Mouse (Mus musculus) splenic B cell, adult 2 months (primary cell): ENCODE data around the gene Mnt.
"Not testable (repeated sequence)": the region's sequence is repeated elsewhere in the genome, so short reads cannot be mapped to it uniquely, and the experiment has no call there.

Source experiments
- DNase-seq: peaks from one replicate; pipeline ENCODE4 v3.0.0-alpha.2; 2011; ENCODE audit warnings: low read depth, low spot score
- H3K27me3 ChIP-seq: 2 replicates; pipeline ENCODE4 v1.6.1; 2012; ENCODE audit warnings: mild to moderate bottlenecking, low read length, moderate library complexity, mixed read lengths; ENCODE audit not compliant: control insufficient read depth, poor library complexity, insufficient read depth, severe bottlenecking
- H3K36me3 ChIP-seq: 2 replicates; pipeline ENCODE4 v1.6.1; 2012; ENCODE audit warnings: mild to moderate bottlenecking, low read length, moderate library complexity, mixed read lengths; ENCODE audit not compliant: control insufficient read depth, poor library complexity, insufficient read depth, severe bottlenecking

The Mnt gene

GRCm38 (mm10) chr11:74830256-74831161 is at the start of gene Mnt:
Gene Mnt (plus strand): TSS chr11:74830920.
- no peaks in the 10 kb centered on the region for H3K36me3 ChIP-seq
- DNase-seq: peak; percentile 96
- H3K27me3 ChIP-seq: no peaks in the 10 kb centered on the region

GRCm38 (mm10) chr11:74792874-74793273 is 37.8 kb upstream of the Mnt start:
- Histone ChIP-seq H3K36me3 (peaks cover 6% of the 10 kb centered on the region), H3K27me3 (no peaks in the 10 kb centered on the region)
- DNase-seq: no peak

- Histone ChIP-seq H3K27me3 (no peaks in the 10 kb centered on the region), H3K36me3 (peaks cover 10% of the 10 kb centered on the region; the same call in 1 of the 2 replicates)
- peak; percentile 45 for DNase-seq
Measured at GRCm38 (mm10) chr11:74800658-74801057, 30.1 kb upstream of the Mnt start.

GRCm38 (mm10) chr11:74804081-74804627 is 26.6 kb upstream of the Mnt start:
- Histone ChIP-seq H3K36me3 (peaks cover 11% of the 10 kb centered on the region; the same call in 1 of the 2 replicates), H3K27me3 (no peaks in the 10 kb centered on the region)
- no peak for DNase-seq

GRCm38 (mm10) chr11:74807246-74807882 is 23.4 kb upstream of the Mnt start:
- Histone ChIP-seq H3K36me3 (peaks cover 11% of the 10 kb centered on the region; the same call in 1 of the 2 replicates), H3K27me3 (no peaks in the 10 kb centered on the region)
- no peak for DNase-seq

GRCm38 (mm10) chr11:74808251-74808853 is 22.4 kb upstream of the Mnt start:
- Histone ChIP-seq H3K27me3 (no peaks in the 10 kb centered on the region), H3K36me3 (peaks cover 11% of the 10 kb centered on the region; the same call in 1 of the 2 replicates)
- no peak for DNase-seq

GRCm38 (mm10) chr11:74810134-74810533 is 20.6 kb upstream of the Mnt start:
- Histone ChIP-seq H3K27me3 (no peaks in the 10 kb centered on the region), H3K36me3 (peaks cover 3% of the 10 kb centered on the region; the same call in 1 of the 2 replicates)
- peak; percentile 28 for DNase-seq

- DNase-seq, H3K27me3 ChIP-seq, H3K36me3 ChIP-seq: not testable (repeated sequence)
Measured at GRCm38 (mm10) chr11:74811027-74811426, 19.7 kb upstream of the Mnt start.

- H3K36me3 ChIP-seq: peaks cover 3% of the 10 kb centered on the region; the same call in 1 of the 2 replicates
- no peak for DNase-seq
- H3K27me3 ChIP-seq: no peaks in the 10 kb centered on the region
Measured at GRCm38 (mm10) chr11:74811538-74811937, 19.2 kb upstream of the Mnt start.

- peaks cover 12% of the 10 kb centered on the region for H3K36me3 ChIP-seq
- no peaks in the 10 kb centered on the region for H3K27me3 ChIP-seq
- peak; percentile 48 for DNase-seq
Measured at GRCm38 (mm10) chr11:74815795-74816194, 14.9 kb upstream of the Mnt start.

GRCm38 (mm10) chr11:74820921-74821320 is 9.8 kb upstream of the Mnt start:
- H3K36me3 ChIP-seq: peaks cover 12% of the 10 kb centered on the region
- no peak for DNase-seq
- no peaks in the 10 kb centered on the region for H3K27me3 ChIP-seq

GRCm38 (mm10) chr11:74821463-74821862 is 9.3 kb upstream of the Mnt start:
- H3K27me3 ChIP-seq: no peaks in the 10 kb centered on the region
- H3K36me3 ChIP-seq: peaks cover 10% of the 10 kb centered on the region
- peak; percentile 59 for DNase-seq

GRCm38 (mm10) chr11:74822746-74823440 is 7.8 kb upstream of the Mnt start:
- H3K27me3 ChIP-seq: no peaks in the 10 kb centered on the region
- no peak for DNase-seq

GRCm38 (mm10) chr11:74826151-74826550 is 4.6 kb upstream of the Mnt start:
- peak; percentile 22 for DNase-seq
- H3K36me3 ChIP-seq: no peaks in the 10 kb centered on the region
- no peaks in the 10 kb centered on the region for H3K27me3 ChIP-seq

More at GRCm38 (mm10) chr11:74822746-74823440, 7.8 kb upstream of the Mnt start:
- H3K36me3 ChIP-seq: peaks cover 2% of the 10 kb centered on the region; the same call in 1 of the 2 replicates
